Mouse (Mus musculus): Measurements from ENCODE around the gene Josd2. TPM values are rescaled to one million over a fixed set of nuclear protein-coding genes. Genes with fewer than 3 reads are reported as not detected.

Gene Josd2
- total and polyA plus RNA-seq, 2 experiments from 2014 or later = 28.3 to 44.5 TPM

GRCm38 (mm10) chr7:44445528-44445923, 22.3 kb upstream of the Josd2 start:
- H3K27me3 ChIP-seq (ENCODE audit: insufficient read depth, low read length) = no peaks in the 10 kb centered on the region
- H3K9ac ChIP-seq (replicated peaks; ENCODE audit: low read length) = peak overlapping the region; percentile 93; the same call in 1 of the 2 replicates
- peak overlapping the region; percentile 93 for H3K4me2 ChIP-seq (ENCODE audit: low read depth, low read length)
- peaks cover 35% of the 10 kb centered on the region for H3K4me1 ChIP-seq (ENCODE audit: insufficient read depth, low read length)
- H3K4me3 ChIP-seq (ENCODE audit: low read length) = peak overlapping the region; percentile 71; the same call in 1 of the 2 replicates
- no peak for ATAC-seq
- WGBS = 29% methylated on average over 7 of the region's 7 CpGs
- H3K9me3 ChIP-seq (ENCODE audit: low read length) = no peaks in the 10 kb centered on the region
- H3K27ac ChIP-seq = peak overlapping the region; percentile 37
- TF ChIP-seq CTCF (IDR thresholded peaks at IDR 0.05; ENCODE audit: low read depth) = 0 out of 2 replicates have a peak, but pooled peaks have one; percentile 7
- no peak for DNase-seq (ENCODE audit: low spot score)
- H3K36me3 ChIP-seq (ENCODE audit: insufficient read depth, low read length) = peaks cover 18% of the 10 kb centered on the region

DNA sequence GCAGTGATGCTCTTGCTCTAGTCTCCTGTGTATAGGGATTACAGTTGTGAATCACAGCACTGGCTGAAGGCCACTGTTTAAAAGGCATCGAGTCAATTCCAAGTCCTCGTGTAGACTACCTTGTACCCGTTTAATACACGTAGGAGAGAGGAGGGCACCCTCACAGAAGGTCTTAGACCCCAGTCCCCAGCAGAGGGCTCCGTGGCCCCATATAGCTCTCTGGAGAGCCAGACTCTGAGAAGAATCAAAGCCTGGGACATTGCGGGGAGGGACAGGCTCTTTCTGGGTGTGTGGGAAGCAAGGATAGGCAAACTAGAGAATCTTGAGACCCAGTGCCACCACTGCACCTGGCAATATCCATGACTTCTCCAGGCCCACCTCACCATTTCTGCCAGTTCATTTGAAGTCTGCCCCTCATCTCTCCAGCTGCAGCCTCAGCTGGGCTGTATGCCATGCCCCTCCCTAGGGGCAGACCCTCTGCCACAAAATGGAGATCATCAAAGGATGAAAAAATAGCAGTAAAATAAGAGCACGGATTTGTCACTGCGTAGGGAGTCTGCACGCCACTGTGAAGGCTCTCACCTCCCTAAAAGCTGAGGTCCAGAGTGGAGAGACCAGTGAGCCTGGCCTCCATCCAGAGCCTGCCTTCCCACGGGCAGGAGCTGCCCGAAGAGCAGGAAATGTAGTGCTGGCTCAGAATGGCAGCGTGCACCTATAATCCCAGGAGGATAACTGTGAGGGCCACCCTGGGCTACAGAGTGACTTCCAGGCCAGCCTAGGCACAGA, 21.5 kb upstream of the Josd2 start:
- no peak for DNase-seq (ENCODE audit: low spot score)

DNA sequence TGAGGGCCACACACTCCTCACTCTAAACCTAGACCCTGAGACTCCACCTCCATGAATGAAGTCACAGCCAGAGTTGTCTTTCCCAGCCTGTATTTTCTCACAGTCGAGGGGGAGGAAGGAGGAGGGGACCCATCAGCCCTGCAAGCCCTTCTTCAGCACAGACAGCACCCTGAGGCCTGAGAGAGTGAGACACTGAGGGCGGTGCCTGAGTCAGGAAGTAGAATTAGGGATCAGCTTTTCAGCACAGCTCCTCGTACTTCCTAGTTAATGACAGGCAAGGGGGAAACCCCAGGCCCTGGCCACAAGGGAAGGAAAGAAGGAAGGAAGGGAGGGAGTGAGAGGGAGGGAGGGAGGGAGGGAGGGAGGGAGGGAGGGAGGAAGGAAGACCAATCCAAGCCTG, 14.5 kb upstream of the Josd2 start:
- H3K4me2 ChIP-seq (ENCODE audit: low read depth, low read length) = no peak overlapping the region
- DNase-seq (ENCODE audit: low spot score) (no peak), ATAC-seq (peak; percentile 8; the same call in 1 of the 2 replicates)
- H3K9me3 ChIP-seq (ENCODE audit: low read length) = no peaks in the 10 kb centered on the region
- H3K9ac ChIP-seq (replicated peaks; ENCODE audit: low read length) = 0 out of 2 replicates have a peak overlapping the region, but pooled peaks have one; percentile 5
- 0 out of 2 replicates have a peak overlapping the region, but pooled peaks have one; percentile 20 for H3K27ac ChIP-seq
- no peak overlapping the region for H3K4me3 ChIP-seq (ENCODE audit: low read length)
- peaks cover 20% of the 10 kb centered on the region for H3K36me3 ChIP-seq (ENCODE audit: insufficient read depth, low read length)
- H3K4me1 ChIP-seq (ENCODE audit: insufficient read depth, low read length) = 0 out of 2 replicates have a peak, but pooled peaks cover 4% of the 10 kb centered on the region
- no peak for TF ChIP-seq CTCF (IDR thresholded peaks at IDR 0.05; ENCODE audit: low read depth)
- WGBS = 30% methylated on average over 3 of the region's 3 CpGs
- no peaks in the 10 kb centered on the region for H3K27me3 ChIP-seq (ENCODE audit: insufficient read depth, low read length)

More for the DNA sequence above, 21.5 kb upstream of the Josd2 start:
- Histone ChIP-seq H3K9ac (replicated peaks; ENCODE audit: low read length) (0 out of 2 replicates have a peak overlapping the region, but pooled peaks have one; percentile 13), H3K4me1 (ENCODE audit: insufficient read depth, low read length) (peaks cover 30% of the 10 kb centered on the region), H3K36me3 (ENCODE audit: insufficient read depth, low read length) (peaks cover 18% of the 10 kb centered on the region), H3K4me3 (ENCODE audit: low read length) (no peak overlapping the region), H3K27ac (peak overlapping the region; percentile 41; the same call in 1 of the 2 replicates), H3K4me2 (ENCODE audit: low read depth, low read length) (peak overlapping the region; percentile 93), H3K27me3 (ENCODE audit: insufficient read depth, low read length) (no peaks in the 10 kb centered on the region), H3K9me3 (ENCODE audit: low read length) (no peaks in the 10 kb centered on the region)
- no peak for TF ChIP-seq CTCF (IDR thresholded peaks at IDR 0.05; ENCODE audit: low read depth)
- WGBS = 28% methylated on average over 12 of the region's 12 CpGs
- ATAC-seq = no peak

DNA sequence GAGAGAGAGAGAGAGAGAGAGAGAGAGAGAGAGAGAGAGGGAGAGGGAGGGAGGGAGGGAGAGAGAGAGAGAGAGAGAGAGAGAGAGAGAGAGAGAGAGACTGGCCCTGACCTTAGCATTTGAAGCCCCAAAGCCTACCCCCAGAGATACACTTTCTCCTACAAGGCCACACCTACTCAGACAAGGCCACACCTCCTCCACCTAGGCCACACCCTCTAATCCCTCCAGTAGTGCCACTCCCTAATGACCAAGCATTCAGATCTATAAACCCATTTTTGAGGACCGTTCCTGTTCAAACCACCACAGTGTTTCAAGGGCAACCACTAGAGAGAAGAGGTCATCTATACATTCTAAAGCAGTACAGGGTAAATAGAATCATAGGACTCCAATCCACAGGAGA, 11.5 kb upstream of the Josd2 start:
- H3K9me3 ChIP-seq (ENCODE audit: low read length) = no peaks in the 10 kb centered on the region
- H3K9ac ChIP-seq (replicated peaks; ENCODE audit: low read length) = no peak overlapping the region
- no peak overlapping the region for H3K27ac ChIP-seq
- TF ChIP-seq CTCF (IDR thresholded peaks at IDR 0.05; ENCODE audit: low read depth) = no peak
- DNase-seq (ENCODE audit: low spot score) = peak; percentile 0
- H3K4me2 ChIP-seq (ENCODE audit: low read depth, low read length) = no peak overlapping the region
- ATAC-seq = no peak
- no peak overlapping the region for H3K4me3 ChIP-seq (ENCODE audit: low read length)
- H3K27me3 ChIP-seq (ENCODE audit: insufficient read depth, low read length) = no peaks in the 10 kb centered on the region
- peaks cover 23% of the 10 kb centered on the region for H3K36me3 ChIP-seq (ENCODE audit: insufficient read depth, low read length)
- H3K4me1 ChIP-seq (ENCODE audit: insufficient read depth, low read length) = 0 out of 2 replicates have a peak, but pooled peaks cover 4% of the 10 kb centered on the region
- 92% methylated on average over 1 of the region's 1 CpGs for WGBS

DNA sequence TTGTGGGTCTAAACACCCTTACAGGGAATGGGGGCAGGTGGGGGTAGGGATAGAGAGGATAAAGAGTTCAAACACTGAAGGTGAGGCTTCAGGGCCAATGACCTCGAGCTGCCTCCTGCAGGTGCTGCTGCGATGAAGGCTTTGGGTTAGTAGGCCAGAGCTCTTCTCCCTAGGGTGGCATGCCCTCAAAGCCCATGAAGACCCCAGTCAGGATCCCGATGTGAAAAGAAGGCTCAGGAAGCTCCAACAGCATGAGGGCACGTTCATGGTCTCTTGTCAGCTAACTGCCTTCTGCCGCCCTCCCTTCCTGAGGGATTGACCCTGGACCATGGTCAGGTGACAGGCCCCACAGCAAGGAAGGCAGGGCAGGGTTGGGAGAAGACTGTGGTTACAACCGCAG, 7.7 kb upstream of the Josd2 start:
- TF ChIP-seq CTCF (IDR thresholded peaks at IDR 0.05; ENCODE audit: low read depth) = no peak

GRCm38 (mm10) chr7:44460767-44461502, 6.8 kb upstream of the Josd2 start:
- H3K27me3 ChIP-seq (ENCODE audit: insufficient read depth, low read length) = no peaks in the 10 kb centered on the region
- no peak overlapping the region for H3K9ac ChIP-seq (replicated peaks; ENCODE audit: low read length)
- H3K4me1 ChIP-seq (ENCODE audit: insufficient read depth, low read length) = peaks cover 11% of the 10 kb centered on the region; the same call in 1 of the 2 replicates
- WGBS = 84% methylated on average over 31 of the region's 31 CpGs
- H3K9me3 ChIP-seq (ENCODE audit: low read length) = no peaks in the 10 kb centered on the region
- peaks cover 48% of the 10 kb centered on the region for H3K36me3 ChIP-seq (ENCODE audit: insufficient read depth, low read length)
- ATAC-seq (no peak), DNase-seq (ENCODE audit: low spot score) (peak; percentile 1)
- no peak for TF ChIP-seq CTCF (IDR thresholded peaks at IDR 0.05; ENCODE audit: low read depth)
- H3K4me3 ChIP-seq (ENCODE audit: low read length) = no peak overlapping the region
- H3K27ac ChIP-seq = no peak overlapping the region
- H3K4me2 ChIP-seq (ENCODE audit: low read depth, low read length) = no peak overlapping the region

More for the DNA sequence above, 7.7 kb upstream of the Josd2 start:
- H3K27ac ChIP-seq = no peak overlapping the region
- H3K4me3 ChIP-seq (ENCODE audit: low read length) = no peak overlapping the region
- peaks cover 48% of the 10 kb centered on the region for H3K36me3 ChIP-seq (ENCODE audit: insufficient read depth, low read length)
- H3K4me2 ChIP-seq (ENCODE audit: low read depth, low read length) = no peak overlapping the region
- ATAC-seq (no peak), DNase-seq (ENCODE audit: low spot score) (no peak)
- no peaks in the 10 kb centered on the region for H3K27me3 ChIP-seq (ENCODE audit: insufficient read depth, low read length)
- 68% methylated on average over 6 of the region's 6 CpGs for WGBS
- no peaks in the 10 kb centered on the region for H3K9me3 ChIP-seq (ENCODE audit: low read length)
- peaks cover 5% of the 10 kb centered on the region; the same call in 1 of the 2 replicates for H3K4me1 ChIP-seq (ENCODE audit: insufficient read depth, low read length)
- H3K9ac ChIP-seq (replicated peaks; ENCODE audit: low read length) = no peak overlapping the region

Measured in hindbrain, postnatal 0 days (tissue).